Mouse (Mus musculus) left cerebral cortex, adult 11 months (tissue): ENCODE data around the gene Gtf3c4.

Source experiments
- DNase-seq: peaks from one replicate; pipeline ENCODE4 v3.0.0; 2022; ENCODE audit warnings: low spot score

Gene Gtf3c4

DNA sequence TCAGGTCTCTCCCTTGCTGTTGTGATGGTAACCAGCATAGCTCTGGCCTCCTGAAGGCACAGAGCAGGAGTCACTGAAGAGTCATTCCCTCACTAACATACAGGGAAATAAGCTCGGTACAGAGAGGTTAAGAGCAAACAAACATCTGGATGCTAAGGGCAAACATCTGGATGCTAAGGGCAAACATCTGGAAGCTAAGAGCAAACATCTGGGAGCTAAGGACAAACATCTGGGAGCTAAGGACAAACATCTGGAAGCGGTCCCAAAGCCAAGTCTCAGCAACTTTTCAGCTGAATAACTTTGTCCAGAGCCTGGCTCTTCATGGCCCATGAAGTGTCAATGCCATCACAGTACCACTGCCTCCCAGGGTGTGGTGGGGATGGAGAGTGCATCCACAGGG is 40.6 kb downstream of the Gtf3c4 start:
- no peak for DNase-seq

DNA sequence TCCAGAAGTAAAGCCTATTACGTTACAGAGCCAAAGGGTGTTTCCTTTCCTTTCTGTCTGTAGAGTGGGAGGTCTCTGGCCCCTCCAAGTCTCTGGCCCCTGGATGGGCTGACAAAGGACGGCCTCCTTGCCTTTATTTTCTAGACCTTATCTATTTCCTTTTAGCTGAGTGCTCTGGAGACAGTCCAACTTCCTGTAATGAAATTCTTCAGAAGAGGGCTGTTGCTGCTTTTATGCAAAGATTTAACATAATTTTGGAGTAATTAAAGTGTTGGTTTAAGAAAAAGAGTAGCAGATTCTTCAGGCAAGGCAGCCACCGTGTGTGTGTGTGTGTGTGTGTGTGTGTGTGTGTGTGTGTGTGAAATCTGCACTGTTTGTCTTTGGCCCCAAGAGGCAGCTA is 41.8 kb downstream of the Gtf3c4 start:
- DNase-seq = no peak

GRCm38 (mm10) chr2:28797490-28798106 is 42.6 kb downstream of the Gtf3c4 start:
- DNase-seq = no peak

DNA sequence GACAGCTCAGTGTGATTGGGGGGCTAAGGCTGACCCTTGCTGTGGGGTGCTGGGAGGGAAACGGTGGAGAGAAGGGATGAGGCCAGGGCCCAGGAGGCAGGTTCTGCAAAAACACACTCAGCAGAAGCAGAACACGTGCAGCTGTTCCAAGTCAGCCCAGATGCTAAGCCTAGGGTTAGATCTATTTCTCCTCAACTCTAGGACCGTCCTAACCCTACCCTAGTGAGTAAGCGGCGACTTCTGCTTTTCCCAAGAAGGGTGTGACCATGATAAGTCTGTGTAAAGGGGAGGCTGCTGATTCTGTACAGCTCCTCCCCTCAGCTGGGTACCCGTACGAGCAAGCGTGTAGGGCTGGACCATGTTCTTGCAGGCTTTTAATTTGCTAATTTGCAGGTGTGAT is 43.9 kb downstream of the Gtf3c4 start:
- no peak for DNase-seq

DNA sequence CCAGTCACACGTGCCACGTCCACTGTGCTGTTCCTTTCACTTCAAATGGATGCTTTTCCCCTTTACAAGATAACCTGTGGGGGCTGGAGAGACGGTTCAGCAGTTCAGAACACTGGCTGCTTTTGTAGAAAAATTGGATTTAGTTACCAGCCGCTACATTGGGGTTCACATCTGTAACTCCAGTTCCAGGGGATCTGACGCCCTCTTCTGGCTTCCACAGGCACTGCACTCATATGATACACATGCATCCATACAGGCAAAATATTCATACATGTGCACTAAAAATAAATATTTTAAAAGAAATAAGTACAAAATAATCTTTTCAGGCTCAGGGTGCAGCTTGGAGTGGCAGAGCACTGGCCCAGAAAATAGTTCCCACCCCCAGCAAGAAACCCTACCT is 45.5 kb downstream of the Gtf3c4 start:
- no peak for DNase-seq

DNA sequence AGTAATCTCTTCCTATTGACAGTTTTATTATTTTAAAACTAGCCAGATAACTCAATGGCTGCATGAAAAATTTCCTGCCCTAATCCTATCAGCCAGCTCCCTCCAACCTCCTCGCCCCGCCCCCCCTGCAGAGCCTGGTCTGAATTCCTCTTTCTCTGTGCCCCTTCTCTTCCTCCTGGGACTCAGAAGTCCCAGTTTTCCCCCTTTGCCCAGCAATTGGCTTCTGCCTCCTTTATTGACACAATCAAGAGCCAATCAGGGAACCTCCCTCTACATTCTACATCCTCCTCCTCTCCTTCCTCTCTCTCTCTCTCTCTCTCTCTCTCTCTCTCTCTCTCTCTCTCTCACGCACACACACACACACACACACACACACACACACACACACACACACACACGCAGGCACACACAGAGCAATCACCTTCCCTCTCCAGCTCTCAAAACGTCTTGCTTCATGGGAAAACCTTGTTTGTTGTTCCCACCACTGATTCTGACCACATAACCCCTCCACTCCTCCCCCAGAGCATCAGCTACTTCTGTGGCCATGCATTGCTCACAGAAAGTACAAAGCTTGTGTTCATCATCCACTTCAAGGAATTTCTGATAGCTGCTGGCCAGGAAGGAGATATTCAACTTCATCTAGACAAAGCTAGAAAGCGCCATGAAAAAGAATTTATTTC is 47.1 kb downstream of the Gtf3c4 start:
- DNase-seq = peak; percentile 7

DNA sequence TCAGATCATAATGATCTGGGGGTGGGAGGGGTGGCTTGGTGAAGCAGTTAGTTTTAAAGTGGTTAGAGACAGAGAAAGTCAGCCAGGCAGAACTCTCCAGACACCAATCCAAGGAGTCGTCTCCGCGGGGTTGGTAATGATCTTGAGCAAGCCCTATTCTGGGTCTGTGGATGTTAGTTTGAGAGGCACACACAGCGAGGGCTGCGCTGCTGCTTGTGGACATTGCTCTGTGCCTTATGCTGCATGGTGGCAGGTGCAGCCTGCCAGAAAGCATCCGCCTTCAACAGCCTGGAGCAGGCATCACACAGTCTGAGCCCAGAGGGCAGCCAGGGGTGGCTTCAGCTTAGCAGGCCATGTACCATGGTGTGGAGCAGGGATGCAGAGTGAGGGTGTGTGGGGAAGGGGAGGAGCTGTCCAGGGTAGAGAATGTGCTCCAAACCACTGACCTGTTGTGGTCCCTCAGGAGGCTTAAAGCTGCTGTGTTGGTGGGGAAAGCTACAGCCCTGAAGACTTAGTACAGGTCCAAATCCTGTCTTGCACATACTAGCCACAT is 53.0 kb downstream of the Gtf3c4 start:
- no peak for DNase-seq

GRCm38 (mm10) chr2:28786355-28787066 is 53.6 kb downstream of the Gtf3c4 start:
- no peak for DNase-seq

DNA sequence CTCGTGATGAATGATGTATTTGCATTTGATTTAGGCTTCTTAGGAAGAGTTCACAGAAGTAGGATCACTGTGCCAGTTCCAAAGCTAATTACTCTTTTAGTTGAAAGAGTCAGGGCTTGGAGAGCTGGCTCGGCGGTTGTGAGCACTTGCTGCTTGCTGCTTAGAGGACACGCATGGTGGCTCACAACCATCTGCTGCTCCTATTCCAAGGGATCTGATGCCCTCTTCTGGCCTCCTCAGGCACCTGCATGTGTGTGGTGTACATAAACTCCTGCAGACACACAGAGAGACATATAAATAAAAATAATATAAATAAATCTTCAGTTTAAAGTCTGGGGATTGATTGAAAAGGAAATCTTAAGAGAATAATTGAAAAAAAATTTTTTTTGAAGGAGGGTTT is 58.9 kb downstream of the Gtf3c4 start:
- DNase-seq = no peak

- no peak for DNase-seq
Observed at GRCm38 (mm10) chr2:28780001-28780782, 60.0 kb downstream of the Gtf3c4 start.

- no peak for DNase-seq
Observed at GRCm38 (mm10) chr2:28776728-28777127, 63.4 kb downstream of the Gtf3c4 start.

DNA sequence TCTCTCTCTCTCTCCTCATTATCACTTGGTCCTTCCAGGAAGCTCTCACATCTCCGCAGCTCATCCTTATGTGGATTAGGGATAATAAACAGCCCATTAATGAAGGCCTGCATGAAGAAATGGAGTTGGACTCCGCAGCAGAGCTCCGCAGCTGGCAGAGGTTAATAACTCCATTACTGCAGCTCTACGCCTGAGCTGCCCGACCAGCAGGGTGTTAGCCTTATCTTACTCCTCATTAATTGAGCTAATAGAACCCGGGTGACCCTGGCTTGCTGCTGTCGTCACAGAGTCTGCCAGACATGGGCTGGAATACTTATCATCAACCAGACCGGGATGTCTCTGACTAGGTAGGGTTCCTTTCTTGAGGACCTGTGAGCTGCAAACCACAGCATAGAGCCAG is 66.1 kb downstream of the Gtf3c4 start:
- DNase-seq = no peak
